Mouse (Mus musculus): Measurements from ENCODE around the gene Gli3. TPM values are rescaled to one million over a fixed set of nuclear protein-coding genes. Genes with fewer than 3 reads are reported as not detected.
A peak's percentile ranks its signal among the peaks of the same experiment; 100 is the strongest.

Gene Gli3
- polyA plus RNA-seq, 1 experiment from 2014 or later: 30.1 TPM

DNA sequence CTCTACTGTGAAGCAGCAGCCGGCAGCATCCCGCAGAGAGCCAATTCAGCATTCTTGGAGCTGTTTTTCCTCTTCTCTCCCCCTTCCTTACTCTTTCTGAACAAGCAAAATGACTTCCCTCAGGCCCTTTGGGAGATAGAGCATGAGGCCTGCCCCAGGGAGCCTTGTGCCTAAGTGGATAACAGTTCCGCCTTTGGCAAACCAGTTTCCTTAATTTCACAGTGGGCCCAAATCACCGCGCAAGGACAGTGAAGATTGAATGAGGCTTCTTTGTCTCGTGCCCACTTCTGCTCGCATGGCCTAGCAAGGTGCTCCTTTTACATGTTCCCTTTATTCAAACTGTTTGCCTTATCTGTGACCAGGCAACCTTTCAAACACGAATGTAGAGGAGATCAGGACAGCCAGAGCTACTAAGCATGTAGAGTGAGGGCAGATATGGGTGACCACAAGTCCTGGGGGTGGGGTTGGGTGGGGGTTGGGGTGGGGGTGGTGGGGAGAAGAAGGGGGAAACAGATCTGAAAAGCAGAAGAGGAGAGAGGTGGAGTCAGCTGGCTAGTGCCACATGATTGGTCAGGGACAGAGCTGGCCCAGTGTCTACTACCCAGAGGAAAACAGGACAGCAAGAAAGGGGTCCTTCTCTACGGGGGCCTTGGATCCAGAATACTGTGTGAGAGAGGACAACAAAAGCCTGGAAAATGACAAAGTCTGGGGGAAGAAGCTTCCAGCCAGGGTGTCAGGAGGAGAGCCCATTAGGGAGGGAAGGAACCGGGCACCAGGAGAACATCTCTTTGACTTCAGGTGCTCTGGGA is 296.8 kb downstream of the Gli3 start:
- no peak for ATAC-seq (ENCODE audit: insufficient number of reproducible peaks, low FRiP score, low TSS enrichment, low read depth)
- no peaks in the 10 kb centered on the region for H3K27me3 ChIP-seq
- H3K4me3 ChIP-seq: peak overlapping the region; percentile 42
- H3K9me3 ChIP-seq: no peaks in the 10 kb centered on the region
- WGBS: 35% methylated on average over 10 of the region's 10 CpGs
- no peaks in the 10 kb centered on the region for H3K36me3 ChIP-seq
- peak overlapping the region; percentile 56 for H3K4me2 ChIP-seq
- 0 out of 2 replicates have a peak overlapping the region, but pooled peaks have one; percentile 10 for H3K9ac ChIP-seq
- no peak overlapping the region; the same call in 1 of the 2 replicates for H3K27ac ChIP-seq
- peaks cover 14% of the 10 kb centered on the region for H3K4me1 ChIP-seq

DNA sequence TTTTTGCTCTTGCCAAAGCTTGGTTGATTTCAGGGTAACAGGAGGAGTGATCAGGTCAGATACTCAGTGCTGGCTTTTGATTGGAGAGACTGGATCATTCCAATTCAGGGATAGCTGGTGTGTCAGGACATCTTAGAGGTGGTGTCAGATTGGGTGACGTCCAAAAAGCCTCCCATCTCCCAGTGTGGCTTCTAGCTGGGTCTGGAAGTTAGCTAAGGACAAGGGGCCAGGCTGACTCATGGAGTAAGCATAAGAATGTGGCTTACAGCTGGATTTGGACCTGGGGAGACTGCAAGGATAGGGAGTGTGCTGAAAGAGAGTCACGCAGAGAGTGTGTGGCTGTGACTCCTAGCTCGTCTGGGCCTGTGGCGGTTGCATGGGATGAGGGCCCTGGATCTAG is 299.3 kb downstream of the Gli3 start:
- H3K9me3 ChIP-seq: no peaks in the 10 kb centered on the region
- peaks cover 14% of the 10 kb centered on the region for H3K4me1 ChIP-seq
- no peak overlapping the region for H3K9ac ChIP-seq
- H3K27me3 ChIP-seq: no peaks in the 10 kb centered on the region
- 90% methylated on average over 4 of the region's 4 CpGs for WGBS
- H3K27ac ChIP-seq: no peak overlapping the region
- H3K4me2 ChIP-seq: no peak overlapping the region
- ATAC-seq (ENCODE audit: insufficient number of reproducible peaks, low FRiP score, low TSS enrichment, low read depth): no peak
- no peaks in the 10 kb centered on the region for H3K36me3 ChIP-seq
- no peak overlapping the region for H3K4me3 ChIP-seq

DNA sequence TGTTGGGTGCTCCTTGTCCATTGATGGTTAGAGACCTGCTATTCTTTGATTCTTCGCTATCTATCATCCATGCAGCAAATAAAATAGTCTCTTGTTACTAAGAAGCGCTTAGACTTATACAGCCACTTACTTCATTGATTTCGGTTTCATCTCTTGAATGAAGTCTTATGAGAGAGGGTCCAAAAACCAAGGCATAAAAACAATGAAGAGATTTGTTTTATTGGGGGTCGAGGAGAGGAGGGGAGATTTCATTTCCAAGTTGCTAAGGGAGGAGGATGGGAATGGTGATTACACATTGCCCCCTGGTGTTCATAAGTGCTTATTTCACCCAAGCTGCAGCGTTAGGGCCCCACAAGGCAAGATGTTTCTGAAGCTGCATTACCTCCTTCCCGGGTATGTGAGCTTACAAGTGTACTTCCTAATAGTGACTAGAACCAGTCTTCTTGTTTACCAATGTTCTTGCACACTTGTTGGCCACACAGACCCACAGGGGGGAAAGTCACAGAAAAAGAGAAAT is 299.9 kb downstream of the Gli3 start:
- ATAC-seq (ENCODE audit: insufficient number of reproducible peaks, low FRiP score, low TSS enrichment, low read depth): no peak
- Histone ChIP-seq H3K4me2 (no peak overlapping the region), H3K4me3 (no peak overlapping the region), H3K36me3 (no peaks in the 10 kb centered on the region), H3K27ac (no peak overlapping the region), H3K4me1 (peaks cover 14% of the 10 kb centered on the region), H3K27me3 (no peaks in the 10 kb centered on the region), H3K9ac (no peak overlapping the region), H3K9me3 (no peaks in the 10 kb centered on the region)
- 37% methylated on average over 6 of the region's 6 CpGs for WGBS

DNA sequence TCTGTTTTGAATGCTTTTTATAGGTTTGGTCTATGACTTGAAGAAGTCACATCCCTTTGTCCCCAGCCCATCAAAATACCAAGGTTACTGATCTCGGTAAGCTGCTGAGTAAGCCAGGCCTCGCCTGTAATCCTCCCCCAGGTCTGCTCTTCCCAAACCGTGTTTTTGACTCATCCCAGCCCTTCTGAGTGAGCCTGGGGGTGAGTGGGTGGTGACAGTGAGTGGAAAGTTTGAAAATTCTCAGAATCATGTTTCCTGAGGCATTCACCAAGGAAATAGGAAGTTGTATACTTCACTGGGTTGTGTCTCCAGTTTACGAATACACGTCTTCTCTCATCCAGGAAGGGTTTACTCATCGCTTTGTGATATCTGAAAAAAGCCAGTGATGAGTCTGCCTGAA is 314.6 kb downstream of the Gli3 start:
- H3K27ac ChIP-seq: no peak overlapping the region
- H3K9ac ChIP-seq: no peak overlapping the region
- H3K36me3 ChIP-seq: no peaks in the 10 kb centered on the region
- no peaks in the 10 kb centered on the region for H3K9me3 ChIP-seq
- no peaks in the 10 kb centered on the region for H3K27me3 ChIP-seq
- no peak overlapping the region for H3K4me2 ChIP-seq
- H3K4me1 ChIP-seq: no peaks in the 10 kb centered on the region
- ATAC-seq (ENCODE audit: insufficient number of reproducible peaks, low FRiP score, low TSS enrichment, low read depth): no peak
- WGBS: 76% methylated on average over 6 of the region's 6 CpGs
- no peak overlapping the region for H3K4me3 ChIP-seq

All from limb, embryonic 15.5 days (tissue).